Comparison of ENCODE assay signal across 1 mouse cellular context in genomic region chr1:21040173-21040572, GRCm38 (mm10).
A peak's percentile ranks its signal among the peaks of the same experiment; 100 is the strongest.
TF ChIP-seq lines count a peak whose summit lies in the region.

No protein-coding gene starts in this region.

TF ChIP-seq in CH12.LX, 34 proteins besides CTCF, POLR2A, EP300 and RAD21 (continued from another document):
- 0 out of 2 replicates have a peak, but pooled peaks have one; percentile 35 for TF ChIP-seq CHD2 (IDR thresholded peaks at IDR 0.05; ENCODE audit: low read length)
- no peak for TF ChIP-seq JUN (IDR thresholded peaks at IDR 0.05; ENCODE audit: insufficient read depth, low read depth, low read length)
- TF ChIP-seq USF1 (IDR thresholded peaks at IDR 0.05; ENCODE audit: low read depth, low read length): no peak
- peak; percentile 53 for TF ChIP-seq TCF12 (IDR thresholded peaks at IDR 0.05; ENCODE audit: low read depth, low read length)
- no peak for TF ChIP-seq NELFE (IDR thresholded peaks at IDR 0.05; ENCODE audit: low read depth, low read length)
- TF ChIP-seq POLR2AphosphoS2 (IDR thresholded peaks at IDR 0.05; ENCODE audit: low read depth, low read length): no peak
- TF ChIP-seq E2F4 (IDR thresholded peaks at IDR 0.05; ENCODE audit: insufficient replicate concordance, low read depth, low read length): no peak
- no peak for TF ChIP-seq CHD1 (IDR thresholded peaks at IDR 0.05; ENCODE audit: low read depth, low read length)
- TF ChIP-seq SIN3A (IDR thresholded peaks at IDR 0.05; ENCODE audit: low read length): peak; percentile 52; the same call in 1 of the 2 replicates
- no peak for TF ChIP-seq HCFC1 (IDR thresholded peaks at IDR 0.05; ENCODE audit: low read depth, low read length)
- no peak for TF ChIP-seq MXI1 (IDR thresholded peaks at IDR 0.05; ENCODE audit: low read depth, low read length)
- no peak for TF ChIP-seq PAX5 (IDR thresholded peaks at IDR 0.05; ENCODE audit: low read length)
TF ChIP-seq in CH12.LX: peak in this region for 10.
